Mouse (Mus musculus) midbrain, embryonic 15.5 days (tissue): ENCODE results near the gene Gm49321. TPM values are rescaled to one million over a fixed set of nuclear protein-coding genes. Genes with fewer than 3 reads are reported as not detected.

Source experiments
- ATAC-seq: fragments of 200-750 bp; cut with Nextera tagmentation; replicated peaks from 2 replicates; pipeline ENCODE4 v1.8.0; 2017; ENCODE audit warnings: moderate TSS enrichment
- H3K27ac ChIP-seq: fragments of 300-500 bp; sonication (generic); 2 replicates; pipeline ENCODE4 v1.5.1; 2015; ENCODE audit warnings: mild to moderate bottlenecking, inconsistent platforms
- H3K27me3 ChIP-seq: fragments of 300-500 bp; sonication (generic); replicated peaks from 2 replicates; pipeline ENCODE4 v1.6.1; 2015; ENCODE audit warnings: inconsistent platforms
- H3K36me3 ChIP-seq: fragments of 300-500 bp; sonication (generic); replicated peaks from 2 replicates; pipeline ENCODE4 v1.6.1; 2015; ENCODE audit warnings: inconsistent platforms
- H3K4me1 ChIP-seq: fragments of 300-500 bp; sonication (generic); 2 replicates; pipeline ENCODE4 v1.6.1; 2015; ENCODE audit warnings: inconsistent platforms
- H3K4me2 ChIP-seq: fragments of 300-500 bp; sonication (generic); 2 replicates; pipeline ENCODE4 v1.6.1; 2015; ENCODE audit warnings: inconsistent platforms, mild to moderate bottlenecking, moderate library complexity
- H3K4me3 ChIP-seq: fragments of 300-500 bp; sonication (generic); 2 replicates; pipeline ENCODE4 v1.5.1; 2015; ENCODE audit warnings: mild to moderate bottlenecking, inconsistent platforms
- H3K9ac ChIP-seq: fragments of 300-500 bp; sonication (generic); 2 replicates; pipeline ENCODE4 v1.6.1; 2015; ENCODE audit warnings: mild to moderate bottlenecking, inconsistent platforms
- H3K9me3 ChIP-seq: fragments of 300-500 bp; sonication (generic); 2 replicates; pipeline ENCODE4 v1.6.1; 2016; ENCODE audit warnings: inconsistent platforms
- WGBS: fragments of 180-500 bp; shearing (Covaris S2); methylation state at CpG from one replicate; pipeline ENCODE4 v1.1.7; 2015; ENCODE audit warnings: mixed read lengths; 5-methylcytosine and 5-hydroxymethylcytosine counted together
- polyA plus RNA-seq: library from polyadenylated mRNA; unstranded; fragments of >200 nt; fragmentation: Nextera tagmentation; extraction: Ambion mirVana; gene quantifications from 2 replicates; pipeline ENCODE4 v1.2.1, GENCODE M21; 2015

Gm49321 gene
- polyA plus RNA-seq = 24.2 and 26.1 TPM in 2 replicates

DNA sequence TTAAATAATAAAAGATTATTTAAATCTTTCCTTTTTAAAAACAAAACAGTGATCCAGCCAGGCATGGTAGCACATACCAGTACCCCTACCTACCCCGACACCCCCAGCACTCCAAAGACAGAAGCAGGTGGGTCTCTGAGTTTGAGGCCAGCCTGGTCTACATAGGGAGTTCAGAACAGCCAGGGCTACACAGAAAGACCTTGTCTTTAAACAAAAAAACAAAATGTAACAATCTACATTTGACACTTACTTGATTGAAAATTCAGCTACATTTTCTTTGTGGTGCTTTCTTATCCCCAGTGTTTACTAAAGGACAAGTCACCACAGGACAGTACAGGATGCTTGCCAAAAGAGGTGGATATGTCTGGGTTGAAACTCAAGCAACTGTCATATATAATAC is at the start of gene Gm49321:
Gm49321 (plus strand) TSS at position 301 of the 400 bp plus-strand sequence.
- H3K9ac ChIP-seq = no peak within 1 kb of the TSS
- H3K27me3 ChIP-seq = no peaks in the 10 kb centered on the region
- H3K36me3 ChIP-seq = peaks cover 34% of the 10 kb centered on the region; the same call in 1 of the 2 replicates
- no peaks in the 10 kb centered on the region for H3K4me1 ChIP-seq
- H3K27ac ChIP-seq = no peak within 1 kb of the TSS
- no peak within 1 kb of the TSS for H3K4me3 ChIP-seq
- H3K4me2 ChIP-seq = no peak within 1 kb of the TSS
- no peak for ATAC-seq
- WGBS = 93% methylated on average over 1 of the region's 1 CpGs
- no peaks in the 10 kb centered on the region for H3K9me3 ChIP-seq

GRCm38 (mm10) chr12:73888003-73888783 is 49.3 kb upstream of the Gm49321 start:
- Histone ChIP-seq H3K27ac (no peak overlapping the region), H3K4me3 (no peak overlapping the region), H3K4me2 (no peak overlapping the region), H3K27me3 (no peaks in the 10 kb centered on the region), H3K36me3 (no peaks in the 10 kb centered on the region), H3K4me1 (no peaks in the 10 kb centered on the region), H3K9me3 (no peaks in the 10 kb centered on the region), H3K9ac (no peak overlapping the region)
- no peak for ATAC-seq
- WGBS = 92% methylated on average over 8 of the region's 8 CpGs

- H3K4me3 ChIP-seq = no peak overlapping the region
- no peak overlapping the region for H3K9ac ChIP-seq
- no peaks in the 10 kb centered on the region for H3K36me3 ChIP-seq
- no peak overlapping the region for H3K27ac ChIP-seq
- H3K27me3 ChIP-seq = no peaks in the 10 kb centered on the region
- 70% methylated on average over 1 of the region's 1 CpGs for WGBS
- no peaks in the 10 kb centered on the region for H3K9me3 ChIP-seq
- no peak for ATAC-seq
- H3K4me2 ChIP-seq = no peak overlapping the region
- H3K4me1 ChIP-seq = no peaks in the 10 kb centered on the region
Measured at GRCm38 (mm10) chr12:73889571-73889970, 47.9 kb upstream of the Gm49321 start.

DNA sequence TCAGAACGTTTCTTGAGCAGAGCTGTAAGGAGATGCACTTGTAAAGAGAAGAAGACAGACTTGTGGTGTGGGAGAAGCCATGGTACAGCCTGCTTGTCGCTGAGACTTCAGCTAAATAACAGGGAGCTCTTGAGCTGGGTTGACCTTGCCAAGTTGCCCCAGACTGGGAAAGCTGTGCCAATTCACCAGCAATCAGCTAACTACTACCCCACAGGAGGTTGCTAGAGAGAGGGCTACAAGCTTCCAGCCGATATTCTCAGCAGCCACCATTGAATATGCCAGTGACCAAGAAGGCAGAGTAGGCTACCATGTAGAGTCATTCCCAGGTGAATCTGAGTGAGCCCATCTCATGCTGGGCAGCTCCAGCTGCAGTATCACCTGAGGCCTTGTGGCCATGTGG is 47.4 kb upstream of the Gm49321 start:
- Histone ChIP-seq H3K9ac (no peak overlapping the region), H3K27me3 (no peaks in the 10 kb centered on the region), H3K4me3 (no peak overlapping the region), H3K4me2 (no peak overlapping the region), H3K36me3 (no peaks in the 10 kb centered on the region), H3K9me3 (no peaks in the 10 kb centered on the region), H3K4me1 (no peaks in the 10 kb centered on the region), H3K27ac (no peak overlapping the region)
- ATAC-seq = no peak
- WGBS = 81% methylated on average over 3 of the region's 3 CpGs

DNA sequence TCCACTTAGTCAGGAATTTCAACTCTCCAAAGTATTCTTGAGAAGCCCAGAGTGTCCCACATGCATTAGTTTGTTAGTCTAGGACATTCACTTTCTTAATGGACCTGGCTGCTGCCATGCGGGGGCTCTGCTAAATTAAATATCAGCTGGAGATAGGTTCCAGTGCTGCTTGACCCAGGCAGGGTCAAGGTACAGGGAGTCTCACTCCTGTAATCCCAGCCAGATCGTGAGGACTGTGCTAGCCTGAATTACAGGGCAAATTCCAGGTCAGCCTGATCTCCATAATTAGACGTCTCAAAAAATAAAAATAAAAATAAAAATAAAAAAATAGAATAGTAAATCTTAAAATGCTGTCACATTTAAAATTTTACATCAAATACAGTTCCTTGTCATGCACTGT is 44.8 kb upstream of the Gm49321 start:
- no peak for ATAC-seq
- H3K27me3 ChIP-seq = no peaks in the 10 kb centered on the region
- no peak overlapping the region for H3K4me3 ChIP-seq
- H3K9ac ChIP-seq = no peak overlapping the region
- no peaks in the 10 kb centered on the region for H3K9me3 ChIP-seq
- no peaks in the 10 kb centered on the region for H3K4me1 ChIP-seq
- H3K27ac ChIP-seq = no peak overlapping the region
- H3K36me3 ChIP-seq = no peaks in the 10 kb centered on the region
- H3K4me2 ChIP-seq = no peak overlapping the region
- WGBS = 51% methylated on average over 3 of the region's 3 CpGs

GRCm38 (mm10) chr12:73894838-73895237 is 42.6 kb upstream of the Gm49321 start:
- Histone ChIP-seq H3K4me3 (no peak overlapping the region), H3K27ac (no peak overlapping the region), H3K4me1 (no peaks in the 10 kb centered on the region), H3K9me3 (no peaks in the 10 kb centered on the region), H3K27me3 (no peaks in the 10 kb centered on the region), H3K4me2 (no peak overlapping the region), H3K9ac (no peak overlapping the region), H3K36me3 (no peaks in the 10 kb centered on the region)
- WGBS = 85% methylated on average over 6 of the region's 6 CpGs
- no peak for ATAC-seq

DNA sequence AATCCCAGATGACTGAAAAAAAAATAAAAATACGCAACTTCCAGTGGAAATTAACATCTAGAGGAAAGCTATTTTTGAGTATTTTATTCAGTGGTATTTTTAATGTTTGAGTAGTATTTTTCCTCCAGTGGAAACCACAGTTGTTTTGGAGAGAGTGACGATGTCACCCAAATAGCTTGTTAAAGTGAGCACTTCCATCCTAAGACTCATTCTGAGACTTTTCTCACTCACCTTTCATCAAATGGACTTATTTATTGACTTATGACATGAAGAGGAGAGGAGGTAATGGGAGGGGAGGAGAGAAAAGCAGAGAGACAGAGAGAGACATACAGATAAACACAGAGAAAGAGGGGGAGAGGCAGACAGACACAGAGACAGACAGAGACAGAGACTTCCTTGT is 41.8 kb upstream of the Gm49321 start:
- 90% methylated on average over 2 of the region's 2 CpGs for WGBS
- H3K4me2 ChIP-seq = no peak overlapping the region
- no peaks in the 10 kb centered on the region for H3K36me3 ChIP-seq
- no peak for ATAC-seq
- H3K9me3 ChIP-seq = no peaks in the 10 kb centered on the region
- no peak overlapping the region for H3K4me3 ChIP-seq
- no peak overlapping the region for H3K27ac ChIP-seq
- H3K9ac ChIP-seq = no peak overlapping the region
- no peaks in the 10 kb centered on the region for H3K27me3 ChIP-seq
- no peaks in the 10 kb centered on the region for H3K4me1 ChIP-seq

GRCm38 (mm10) chr12:73896471-73896870 is 41.0 kb upstream of the Gm49321 start:
- Histone ChIP-seq H3K9ac (no peak overlapping the region), H3K27me3 (no peaks in the 10 kb centered on the region), H3K27ac (no peak overlapping the region), H3K36me3 (no peaks in the 10 kb centered on the region), H3K9me3 (no peaks in the 10 kb centered on the region), H3K4me1 (no peaks in the 10 kb centered on the region), H3K4me3 (no peak overlapping the region), H3K4me2 (no peak overlapping the region)
- no peak for ATAC-seq
- WGBS = 84% methylated on average over 3 of the region's 3 CpGs

- Histone ChIP-seq H3K9me3 (no peaks in the 10 kb centered on the region), H3K36me3 (no peaks in the 10 kb centered on the region), H3K4me1 (no peaks in the 10 kb centered on the region), H3K27me3 (no peaks in the 10 kb centered on the region), H3K27ac (no peak overlapping the region), H3K4me2 (no peak overlapping the region), H3K9ac (no peak overlapping the region), H3K4me3 (no peak overlapping the region)
- WGBS = 77% methylated on average over 2 of the region's 2 CpGs
- ATAC-seq = no peak
Measured at GRCm38 (mm10) chr12:73898281-73898680, 39.2 kb upstream of the Gm49321 start.

DNA sequence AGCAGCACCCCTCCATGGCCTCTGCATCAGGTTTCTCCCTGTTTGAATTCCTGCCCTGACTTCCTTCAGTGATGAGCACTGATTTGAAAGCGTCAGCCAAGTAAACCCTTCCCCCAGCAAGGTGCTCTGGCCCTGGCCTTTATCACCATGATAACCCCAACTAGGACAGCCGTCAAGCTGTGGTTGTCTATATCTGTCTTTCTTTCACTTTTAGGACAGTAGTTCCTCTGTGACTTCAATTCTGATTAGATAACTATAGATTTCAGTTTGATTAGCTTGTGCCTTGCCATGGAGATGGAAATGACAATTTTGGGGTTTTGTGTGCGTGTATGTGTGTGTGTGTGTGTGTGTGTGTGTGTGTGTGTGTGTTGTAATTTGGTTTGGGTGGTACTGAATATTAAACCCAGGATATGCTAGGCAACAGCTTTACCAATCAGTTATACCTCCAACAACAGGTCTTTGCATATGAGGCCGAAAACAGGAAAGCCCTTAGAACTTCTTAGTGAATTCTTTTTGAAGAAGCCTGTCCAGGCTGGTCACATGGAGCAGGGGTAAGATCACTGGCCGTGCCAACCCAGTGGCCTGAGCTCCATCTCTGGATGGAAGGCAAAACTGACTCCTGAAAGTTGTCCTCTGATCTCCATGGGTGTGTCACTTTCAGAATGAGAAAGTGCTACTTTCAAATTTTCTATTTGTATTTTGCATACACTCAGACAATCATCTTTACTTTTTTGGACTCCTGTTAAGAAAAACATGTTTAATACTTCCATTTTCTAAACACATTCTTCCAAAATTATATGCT is 33.1 kb upstream of the Gm49321 start:
- ATAC-seq = no peak
- H3K27me3 ChIP-seq = no peaks in the 10 kb centered on the region
- H3K4me3 ChIP-seq = no peak overlapping the region
- H3K4me2 ChIP-seq = no peak overlapping the region
- H3K4me1 ChIP-seq = peaks cover 3% of the 10 kb centered on the region
- H3K36me3 ChIP-seq = no peaks in the 10 kb centered on the region
- H3K27ac ChIP-seq = no peak overlapping the region
- 89% methylated on average over 5 of the region's 5 CpGs for WGBS
- H3K9ac ChIP-seq = no peak overlapping the region
- H3K9me3 ChIP-seq = no peaks in the 10 kb centered on the region

DNA sequence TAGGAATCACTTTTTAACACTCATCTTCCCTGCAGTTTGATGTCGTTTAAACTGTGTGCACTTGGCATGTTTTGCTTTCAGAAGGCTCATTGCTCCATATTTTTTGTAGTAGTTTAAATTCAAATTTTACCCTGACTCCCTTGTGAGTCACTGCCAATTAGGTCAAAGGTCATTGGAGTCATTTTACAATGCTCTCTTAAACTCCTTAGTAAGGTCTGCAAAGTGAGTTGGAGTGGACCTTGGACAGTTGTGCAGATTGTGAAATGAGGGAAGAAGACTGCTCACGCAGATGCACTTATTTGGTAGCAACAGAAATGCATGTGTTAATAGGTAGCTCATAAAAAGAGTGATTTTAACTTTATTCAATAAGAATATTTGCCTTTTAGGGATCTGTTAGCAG is 32.4 kb upstream of the Gm49321 start:
- 69% methylated on average over 2 of the region's 2 CpGs for WGBS
- H3K9me3 ChIP-seq = no peaks in the 10 kb centered on the region
- H3K4me1 ChIP-seq = peaks cover 8% of the 10 kb centered on the region
- H3K9ac ChIP-seq = no peak overlapping the region
- H3K4me2 ChIP-seq = no peak overlapping the region
- no peaks in the 10 kb centered on the region for H3K36me3 ChIP-seq
- no peak for ATAC-seq
- H3K27ac ChIP-seq = no peak overlapping the region
- H3K27me3 ChIP-seq = no peaks in the 10 kb centered on the region
- H3K4me3 ChIP-seq = no peak overlapping the region

DNA sequence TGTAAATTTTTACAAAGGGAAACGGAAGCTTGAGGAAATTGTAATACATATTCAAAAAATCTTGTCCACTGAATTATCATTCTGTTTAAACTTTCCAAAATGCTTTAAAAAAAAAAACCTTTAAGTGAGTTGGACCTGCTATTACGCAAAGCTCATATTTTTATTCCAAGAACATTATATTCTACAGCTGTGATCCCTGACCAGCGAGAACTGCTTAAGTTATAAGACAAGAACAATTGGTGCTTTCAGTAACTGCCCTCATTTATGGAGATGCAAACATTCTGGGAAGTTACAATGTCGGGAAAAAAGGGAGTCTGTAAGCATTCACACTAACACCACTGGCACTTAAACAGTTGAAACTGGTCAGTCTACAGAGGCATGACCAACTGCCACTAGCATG is 31.9 kb upstream of the Gm49321 start:
- Histone ChIP-seq H3K9me3 (no peaks in the 10 kb centered on the region), H3K4me2 (no peak overlapping the region), H3K9ac (no peak overlapping the region), H3K27ac (no peak overlapping the region), H3K27me3 (no peaks in the 10 kb centered on the region), H3K4me1 (peaks cover 13% of the 10 kb centered on the region), H3K4me3 (no peak overlapping the region), H3K36me3 (no peaks in the 10 kb centered on the region)
- no peak for ATAC-seq
- 84% methylated on average over 4 of the region's 4 CpGs for WGBS
